Mouse (Mus musculus) brain, embryonic 14.5 days (tissue): ENCODE data around the gene Sat2.

Experiments used
- CTCF ChIP-seq: fragments of 200-500 bp; IDR thresholded peaks from 2 replicates; pipeline ENCODE4 v1.5.1; 2012; ENCODE audit warnings: inconsistent platforms, mild to moderate bottlenecking, moderate library complexity, borderline replicate concordance; ENCODE audit not compliant: insufficient read depth, insufficient read length; ENCODE audit errors: extremely low read depth
- POLR2A ChIP-seq: fragments of 200-500 bp; IDR thresholded peaks from 2 replicates; pipeline ENCODE4 v1.6.1; 2012; ENCODE audit warnings: mild to moderate bottlenecking, inconsistent platforms, borderline replicate concordance; ENCODE audit not compliant: poor library complexity, insufficient read depth, insufficient read length, severe bottlenecking; ENCODE audit errors: extremely low read depth

DNA sequence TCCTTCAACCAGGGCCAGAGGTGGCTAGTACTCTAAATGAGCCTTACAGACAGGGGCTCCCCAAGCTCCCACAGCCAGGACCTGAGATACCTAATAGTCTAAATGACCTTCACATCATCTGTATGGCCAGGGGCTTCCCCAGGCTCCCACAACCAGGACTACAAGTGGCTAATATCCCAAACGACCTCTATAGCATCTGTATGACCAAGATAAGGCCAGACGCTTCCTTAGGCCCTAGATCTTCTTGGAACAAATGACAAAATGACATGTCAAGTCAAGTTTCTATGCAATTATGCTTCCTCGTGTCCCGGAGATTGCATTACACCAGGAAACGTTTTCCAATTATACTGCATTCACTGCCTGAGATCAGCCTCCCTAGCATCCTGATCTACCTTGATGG lies 45.5 kb upstream of the Sat2 start:
- TF ChIP-seq CTCF (no peak), POLR2A (no peak)
